Mouse (Mus musculus): ENCODE results near the gene Ltv1.

Ltv1 gene

DNA sequence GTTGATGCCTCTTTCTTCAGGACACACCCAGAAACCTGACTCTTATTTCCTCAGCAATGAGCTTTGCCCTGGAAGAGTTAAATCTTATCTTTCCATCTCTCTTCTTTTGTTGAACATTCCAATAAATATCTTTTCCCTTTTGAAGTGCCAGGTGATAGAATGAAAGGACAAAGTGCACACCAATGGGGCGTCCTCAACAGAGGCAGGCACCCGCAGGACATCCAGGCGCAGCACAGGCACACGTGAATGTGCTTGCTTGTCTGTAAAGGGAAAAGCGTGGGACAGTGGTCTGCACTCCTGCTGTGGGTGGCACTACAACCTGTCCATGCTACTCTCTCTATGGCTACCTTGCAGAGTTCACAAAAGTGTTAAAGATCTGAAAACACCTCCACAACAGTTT, 3.1 kb downstream of the Ltv1 start:
- no peak for DNase-seq

DNA sequence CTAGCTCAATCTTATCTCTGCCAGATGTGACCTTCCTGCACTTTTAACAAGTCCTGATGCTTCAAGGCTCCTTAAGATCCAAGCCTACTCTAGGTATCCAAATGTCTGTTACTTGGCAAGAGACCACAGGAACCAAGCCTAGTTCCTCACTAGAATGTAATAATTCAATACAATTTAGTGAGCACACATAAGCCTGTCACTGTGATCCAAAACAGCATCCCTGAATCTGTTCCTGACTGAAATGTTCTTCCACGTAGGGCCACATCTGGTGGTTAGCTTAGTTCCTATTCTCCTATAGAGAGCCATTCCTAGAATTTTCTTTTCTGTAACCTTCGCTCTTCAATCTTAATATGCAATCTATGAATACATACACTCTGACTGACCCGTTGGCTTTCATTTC, 6.2 kb downstream of the Ltv1 start:
- DNase-seq = no peak

DNA sequence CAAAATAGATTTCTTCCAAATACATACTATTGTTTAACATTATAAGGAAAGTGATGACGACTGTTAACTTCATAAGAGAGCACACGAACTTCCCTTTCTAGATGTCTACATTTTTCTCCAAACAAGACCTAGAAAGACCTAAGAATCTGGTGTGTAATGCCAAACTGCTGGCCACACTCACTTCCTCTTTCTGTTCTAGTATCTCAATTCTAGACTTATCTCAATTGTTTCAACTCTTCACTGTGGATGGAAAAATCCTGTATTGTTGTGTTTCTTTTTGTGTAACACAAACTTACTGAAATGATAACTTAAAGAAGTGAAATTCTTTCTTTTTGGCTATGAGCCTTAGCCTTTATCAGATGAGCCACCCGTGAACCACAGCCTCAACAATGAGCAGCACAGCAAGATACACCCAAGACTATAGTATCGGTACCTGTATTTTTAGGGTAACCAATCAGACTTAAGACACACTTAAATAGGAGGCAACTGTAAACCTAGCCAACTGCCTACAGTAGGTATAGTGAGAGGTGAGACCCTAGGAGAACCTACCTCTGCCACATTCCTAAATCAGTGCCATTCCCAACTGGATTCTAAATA, 8.7 kb downstream of the Ltv1 start:
- DNase-seq = no peak

DNA sequence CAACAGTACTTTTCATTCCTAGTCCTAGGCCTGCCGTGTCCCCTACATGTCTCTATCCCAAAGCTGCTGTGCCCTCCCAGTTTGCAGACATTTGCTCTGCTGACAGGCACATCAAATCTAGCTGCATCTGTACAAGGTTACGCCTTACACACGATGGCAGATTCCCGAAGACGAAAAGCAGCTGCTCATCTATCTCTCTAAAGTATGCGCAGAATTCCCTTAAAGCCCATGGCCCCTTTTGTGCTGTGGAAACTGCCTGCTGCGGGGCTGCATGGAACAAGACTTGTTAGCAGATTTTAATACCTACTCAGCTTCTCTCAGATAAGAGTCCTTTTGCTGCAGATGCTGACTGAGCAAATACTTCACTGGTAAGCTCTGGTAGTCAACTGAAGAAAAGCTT, 12.8 kb downstream of the Ltv1 start:
- no peak for DNase-seq

DNA sequence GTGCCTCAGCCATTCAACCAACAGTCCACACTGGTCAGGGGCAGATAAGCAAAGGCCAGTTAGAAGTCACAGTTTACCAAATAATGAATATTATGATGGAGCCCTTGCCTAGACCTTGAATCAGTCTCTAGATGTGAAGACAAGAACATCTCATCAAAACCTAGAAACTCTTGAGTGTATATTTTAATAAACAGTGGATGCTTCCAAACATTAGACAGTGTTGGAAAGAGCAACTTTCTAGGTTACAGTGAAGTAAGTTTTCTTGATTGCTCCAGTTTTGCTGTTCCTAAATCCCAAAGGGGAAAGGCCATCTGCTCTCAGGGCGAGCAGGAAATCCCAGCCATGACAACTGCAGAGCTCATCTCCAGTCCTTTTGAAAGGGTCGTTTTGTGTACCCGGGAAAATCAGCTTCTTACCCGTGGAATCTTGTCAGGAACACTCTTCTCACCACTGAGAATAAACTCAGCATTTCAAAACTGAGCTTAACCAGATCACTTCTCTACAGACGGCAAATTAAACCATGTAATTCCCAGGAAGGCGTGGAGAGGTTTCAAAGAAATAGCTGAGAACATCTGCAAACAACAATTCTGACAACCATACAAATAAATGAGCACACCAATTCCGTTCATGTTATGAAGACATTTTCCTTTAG, 14.9 kb downstream of the Ltv1 start, which contains the start of gene Zc2hc1b:
Gene Zc2hc1b, minus strand, starts transcription at position 51 of the 652 bp plus-strand sequence.
- DNase-seq = no peak

DNA sequence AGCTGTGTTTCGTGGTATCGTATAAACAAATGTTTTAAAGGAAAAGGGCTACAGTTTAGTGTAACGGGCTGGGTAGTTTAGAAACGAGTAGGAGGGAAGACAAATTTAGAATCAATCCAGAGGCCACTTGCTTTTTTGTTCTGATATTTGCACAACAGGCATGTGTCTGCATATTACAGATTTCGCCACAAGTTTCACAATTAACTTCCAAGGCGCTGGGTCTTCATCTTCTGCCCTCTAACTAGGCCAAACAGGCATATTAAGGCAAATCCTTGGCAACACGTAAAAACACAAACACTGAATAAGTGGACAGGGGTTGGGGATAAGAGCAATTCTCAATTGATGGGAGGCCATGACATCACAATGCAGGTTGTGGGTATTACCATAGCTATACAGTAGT, 17.1 kb downstream of the Ltv1 start:
- DNase-seq = no peak

DNA sequence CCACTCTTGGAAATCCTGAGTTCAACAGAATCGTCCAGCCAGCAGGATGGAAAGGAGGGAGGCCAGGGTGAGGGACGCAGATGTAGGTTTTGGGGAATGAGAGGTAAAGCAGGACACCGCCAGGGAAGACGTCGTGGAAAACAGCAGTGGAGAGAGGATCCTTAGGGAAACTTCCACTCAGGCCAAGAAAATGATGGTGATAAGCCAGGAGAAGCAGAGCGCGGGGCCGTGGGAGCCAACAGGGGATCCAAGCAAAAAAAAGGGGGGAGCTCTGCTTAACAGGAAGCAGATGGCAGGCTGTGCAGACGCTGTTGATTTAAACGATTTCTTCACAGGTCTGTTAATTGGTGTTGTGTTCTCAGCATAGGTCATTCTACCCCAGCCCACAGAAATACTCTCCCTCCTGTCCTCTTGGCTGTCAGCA, 20.2 kb downstream of the Ltv1 start:
- DNase-seq = no peak

DNA sequence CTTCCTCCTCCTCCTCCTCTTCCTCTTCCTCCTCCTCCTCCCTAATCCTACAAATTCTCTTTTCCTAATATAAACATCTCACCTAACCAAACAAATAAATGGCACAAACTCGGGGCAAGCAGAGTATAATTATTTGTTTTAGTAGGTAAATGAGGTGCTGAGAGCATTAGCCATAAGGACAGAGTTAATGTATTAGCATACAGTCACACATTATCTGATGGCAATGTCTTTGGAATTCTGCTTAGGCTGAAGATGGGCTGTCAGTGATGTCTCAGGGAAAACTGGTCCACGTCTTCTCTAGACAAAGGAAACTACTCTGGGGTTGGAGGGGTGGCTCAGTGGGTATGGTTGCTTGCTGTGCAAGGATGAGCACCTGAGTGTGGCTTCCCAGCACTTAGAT, 21.5 kb downstream of the Ltv1 start:
- DNase-seq = no peak

DNA sequence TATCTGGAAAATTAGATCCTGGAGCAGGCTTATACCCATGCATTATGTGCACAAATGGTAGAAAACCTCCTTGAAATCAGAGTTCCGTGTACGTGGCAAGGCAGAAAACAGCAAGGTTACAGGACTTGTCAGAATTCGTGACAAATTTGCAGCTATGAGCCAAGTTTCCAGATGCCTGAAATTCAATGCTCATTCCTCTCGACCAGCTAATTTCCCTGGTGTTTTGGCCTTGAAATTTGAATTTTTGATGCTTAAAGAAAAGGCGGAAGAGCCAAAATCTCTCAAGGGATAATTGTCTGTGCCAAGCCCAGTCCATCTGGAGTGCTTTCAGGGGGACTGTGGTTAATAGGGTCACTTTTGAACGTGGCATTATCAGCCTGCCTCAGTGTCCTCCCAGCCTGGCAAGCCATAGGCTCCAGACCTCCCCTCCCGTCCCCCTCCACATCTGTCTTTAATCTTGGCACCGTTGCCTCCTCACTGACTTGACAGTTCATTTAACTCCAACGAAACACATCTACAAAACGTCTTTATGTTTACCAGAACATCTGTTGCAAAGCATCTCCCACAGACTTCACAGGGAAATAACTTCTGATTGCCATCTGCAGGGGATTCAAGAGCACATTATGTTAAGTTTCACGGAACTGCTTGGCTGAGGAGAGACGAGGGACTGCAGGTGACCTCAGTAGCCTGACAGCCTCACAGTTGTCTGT, 22.1 kb downstream of the Ltv1 start:
- DNase-seq = no peak

DNA sequence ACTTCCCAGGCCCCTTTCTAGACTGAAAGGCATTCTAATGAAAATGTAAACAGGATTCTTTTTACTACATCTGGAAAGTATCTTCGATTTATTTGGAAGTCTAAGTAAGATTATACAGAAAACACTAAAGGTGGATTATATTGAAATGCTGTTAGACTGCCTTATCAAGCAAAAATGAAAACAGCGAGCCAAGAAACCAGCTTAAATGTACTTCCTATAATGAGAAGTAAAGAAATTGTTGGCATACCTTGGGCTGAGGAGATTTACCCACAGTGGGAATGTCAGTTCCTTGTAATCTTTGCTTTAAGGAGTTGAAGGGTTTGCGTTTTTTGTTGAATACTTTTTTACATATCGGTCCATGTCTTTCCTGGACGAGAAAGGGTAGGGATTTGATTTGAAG, 24.5 kb downstream of the Ltv1 start:
- no peak for DNase-seq

DNA sequence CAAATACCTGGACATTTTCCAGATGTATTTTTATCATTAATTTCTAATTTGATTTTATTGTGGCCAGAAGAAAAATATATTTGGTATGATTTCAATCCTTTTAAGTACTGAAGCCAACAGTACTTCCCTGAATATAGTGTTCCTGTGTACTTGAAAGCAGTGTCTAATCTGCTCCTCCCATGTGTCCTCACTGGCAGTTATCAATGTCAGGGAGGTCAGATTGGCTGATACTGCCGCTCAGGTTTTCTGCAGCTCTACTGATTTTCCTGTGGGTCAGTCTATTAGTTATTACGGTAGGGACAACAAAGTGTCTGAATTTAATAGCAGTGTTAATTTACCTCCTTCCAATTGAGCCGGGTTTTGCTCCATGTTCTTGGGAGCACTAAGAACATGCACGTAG, 30.9 kb downstream of the Ltv1 start:
- DNase-seq = no peak

DNA sequence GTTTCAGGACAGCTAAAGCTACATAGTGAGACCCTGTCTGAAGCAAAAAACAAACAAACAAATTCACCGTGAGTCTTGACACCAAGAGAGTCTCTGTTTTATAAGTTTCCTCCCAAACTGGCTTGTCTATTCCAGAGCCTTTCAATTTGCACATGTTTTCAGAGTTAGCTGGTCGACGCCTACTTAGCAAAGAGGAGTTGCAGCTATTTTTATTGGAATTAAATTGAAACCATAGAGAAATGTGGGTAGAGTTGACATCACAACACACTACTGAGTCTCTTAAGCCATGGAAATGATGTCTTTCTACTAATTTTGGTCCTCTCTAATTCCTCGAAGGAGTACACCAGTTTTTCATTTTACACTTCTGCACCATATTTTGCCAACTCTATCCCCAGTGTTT, 32.1 kb downstream of the Ltv1 start:
- DNase-seq = no peak

DNA sequence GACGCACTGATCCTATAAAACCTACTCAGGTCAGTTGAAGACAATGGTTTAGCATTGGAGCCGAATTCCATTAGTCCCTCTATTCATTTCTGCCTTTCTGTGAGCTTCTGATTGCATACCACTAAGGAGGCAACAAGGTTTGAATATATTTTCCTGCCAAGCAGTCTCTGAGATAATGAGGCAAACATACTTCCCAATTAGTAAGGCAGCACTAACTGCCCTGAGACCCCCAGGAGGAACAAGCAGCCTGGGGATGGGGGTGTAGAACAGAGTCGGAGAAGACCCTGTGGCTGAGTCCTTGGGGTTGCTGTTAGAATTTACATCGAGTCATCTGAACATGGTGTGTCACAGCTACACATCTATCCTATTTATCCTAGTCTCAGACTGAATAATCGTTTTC, 37.6 kb downstream of the Ltv1 start:
- no peak for DNase-seq

DNA sequence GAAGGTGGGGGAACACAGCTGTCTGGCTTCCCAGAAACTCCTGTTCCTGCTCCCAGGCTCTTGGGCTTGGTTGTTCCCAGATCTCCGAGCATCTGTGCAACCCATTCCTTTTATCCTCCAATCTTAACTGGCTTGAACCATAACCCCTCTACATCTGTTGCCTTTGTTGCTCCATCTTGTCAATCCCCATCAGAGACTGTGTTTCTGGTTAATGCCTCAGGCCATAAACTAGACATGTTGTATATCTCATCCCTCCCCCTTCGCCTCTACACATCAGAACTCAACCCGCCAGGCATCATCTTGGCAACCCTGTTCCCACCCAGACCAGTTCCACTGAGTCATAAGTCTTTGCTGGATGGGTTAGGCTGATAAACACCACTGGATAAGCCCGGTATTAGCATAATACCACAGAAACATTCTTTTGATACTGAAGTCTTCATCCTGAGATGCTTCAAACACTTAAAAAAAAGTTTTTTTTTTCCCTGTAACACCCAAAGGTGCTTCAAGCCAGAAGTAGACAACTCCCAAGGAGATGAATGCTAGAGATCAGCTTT, 40.1 kb downstream of the Ltv1 start:
- no peak for DNase-seq

DNA sequence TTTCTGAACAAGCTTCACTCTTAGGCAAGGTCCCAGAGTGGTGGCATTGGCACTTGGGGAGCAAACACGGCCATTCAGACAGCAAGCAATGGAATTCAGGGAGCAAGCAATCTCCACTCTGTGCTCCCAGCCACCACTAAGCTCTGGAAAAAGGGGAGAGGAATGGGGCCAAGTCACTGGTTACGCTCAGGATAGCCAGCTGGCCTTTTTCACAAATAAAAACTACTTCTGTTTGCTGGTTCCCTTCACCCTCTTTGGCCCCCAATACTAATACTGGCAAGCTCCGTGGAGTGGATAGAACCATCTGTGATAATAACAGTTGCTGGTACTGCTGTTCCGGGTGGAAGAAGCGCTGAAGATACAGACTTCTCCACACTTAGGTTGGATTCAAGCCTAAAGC, 41.6 kb downstream of the Ltv1 start:
- DNase-seq = no peak

DNA sequence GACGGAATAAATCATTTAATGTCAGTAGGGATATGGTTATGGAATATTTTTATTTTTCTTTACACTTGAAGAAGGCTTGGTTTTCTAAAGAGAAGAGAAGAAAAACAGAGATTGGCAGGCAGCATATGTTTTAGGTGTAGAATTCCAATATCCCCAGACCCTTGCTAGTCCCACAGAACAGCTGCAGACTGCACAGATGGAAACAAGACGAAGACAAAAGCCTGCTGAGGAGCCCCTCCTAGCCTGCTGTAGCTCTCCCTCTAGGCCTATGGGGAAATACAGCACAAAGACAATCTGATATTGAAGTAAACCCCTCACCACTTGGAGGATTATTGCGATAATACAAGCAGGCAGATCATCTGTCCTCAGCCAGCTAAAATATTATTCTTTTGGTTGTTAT, 42.5 kb downstream of the Ltv1 start:
- DNase-seq = no peak

DNA sequence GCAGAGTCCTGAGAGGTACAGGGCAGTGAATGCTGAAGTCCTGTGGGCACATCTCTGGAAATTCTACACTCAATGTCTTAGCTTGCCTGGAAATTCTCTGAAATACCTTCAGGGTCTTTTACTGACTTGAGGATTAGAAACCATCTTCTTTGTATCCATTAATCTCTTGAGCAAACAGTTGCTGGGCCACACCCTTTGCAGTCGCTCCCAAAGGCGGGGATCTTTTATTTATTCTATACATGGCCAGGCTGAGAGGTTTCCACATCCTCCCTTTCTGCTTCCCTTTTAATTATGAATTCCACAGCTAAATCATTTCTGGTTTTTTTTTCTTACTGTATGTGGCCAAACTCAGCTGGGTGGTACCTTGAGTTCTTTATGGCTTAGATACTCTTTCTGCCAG, 52.5 kb downstream of the Ltv1 start:
- no peak for DNase-seq

DNA sequence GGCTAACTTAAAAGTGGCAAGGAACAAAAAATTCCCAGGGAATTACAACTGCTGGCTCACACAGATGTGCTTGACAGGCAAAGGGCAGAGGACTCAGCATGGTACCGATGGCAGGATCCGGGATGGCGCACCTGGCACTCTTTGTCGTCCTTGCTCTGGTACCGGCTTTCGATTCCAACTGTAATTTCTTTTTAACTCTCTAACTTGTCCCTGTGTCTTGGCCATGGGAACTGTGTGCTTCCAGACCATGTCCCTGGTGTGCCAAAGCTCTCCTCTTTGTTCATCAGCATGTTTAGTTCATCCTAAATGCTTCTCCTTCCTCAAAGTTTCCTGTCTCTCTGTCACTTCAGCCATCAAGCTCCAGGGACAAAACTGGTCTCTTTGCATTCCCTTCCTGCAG, 55.1 kb downstream of the Ltv1 start:
- no peak for DNase-seq

DNA sequence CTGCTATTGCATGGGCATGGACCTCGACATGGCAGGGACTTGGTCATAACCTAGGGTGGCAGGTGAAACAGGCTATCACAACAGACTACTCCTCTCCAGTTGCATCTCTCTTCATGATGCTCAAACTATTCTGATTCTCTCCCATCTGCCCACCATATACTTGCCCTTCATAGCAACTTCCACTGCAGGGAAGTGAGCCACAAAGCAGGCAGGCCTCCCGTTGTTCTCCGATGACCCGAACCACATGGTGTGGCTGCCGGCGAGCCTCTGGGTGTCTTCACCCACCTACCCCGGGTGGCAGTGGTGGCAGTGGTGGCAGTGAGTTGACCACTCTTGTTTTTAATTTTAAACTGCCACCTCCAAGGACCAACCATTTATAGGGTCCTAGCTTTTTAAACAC, 57.2 kb downstream of the Ltv1 start:
- DNase-seq = no peak

DNA sequence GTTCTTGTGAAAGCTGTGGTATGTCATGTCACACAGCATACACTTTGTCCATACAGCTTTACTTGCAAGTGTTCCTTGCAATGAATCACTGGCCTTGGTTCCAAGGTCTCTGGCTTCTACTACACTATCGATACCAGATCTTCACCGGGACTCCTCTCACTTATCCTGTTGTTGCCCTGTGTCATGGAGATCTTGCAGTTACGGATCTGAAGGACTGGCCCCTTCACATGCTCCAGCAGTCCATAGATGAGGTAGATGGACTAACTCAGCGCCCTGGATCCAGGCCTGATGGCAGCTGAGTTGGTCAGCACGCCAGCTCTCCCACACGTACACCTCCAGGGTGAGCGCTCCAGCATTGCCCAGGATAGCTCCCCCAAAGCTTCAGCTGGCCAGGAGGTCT, 57.7 kb downstream of the Ltv1 start:
- DNase-seq = no peak

DNA sequence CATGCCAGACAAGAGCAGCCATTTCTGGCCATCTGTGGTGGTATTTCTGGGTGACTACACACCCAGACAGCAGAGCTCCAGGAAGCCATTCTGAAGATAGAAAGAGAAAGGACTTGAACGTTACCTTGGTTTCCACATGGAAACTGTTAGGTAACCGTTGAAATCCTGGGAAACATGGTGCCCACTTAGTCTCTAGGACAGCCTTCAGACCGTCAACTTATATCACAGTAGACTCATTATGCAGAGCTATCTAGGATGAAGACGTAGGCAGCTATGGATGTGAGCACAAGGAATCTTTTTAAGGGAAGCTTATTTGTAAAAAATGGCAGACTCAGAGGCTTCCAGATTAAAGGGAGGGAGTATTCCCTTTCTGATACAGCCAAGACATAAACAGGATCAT, 59.1 kb downstream of the Ltv1 start:
- DNase-seq = no peak
